Mouse (Mus musculus): ENCODE measurements around the gene Bmp6. TPM values are rescaled to one million over a fixed set of nuclear protein-coding genes. Genes with fewer than 3 reads are reported as not detected.

Gene Bmp6
- polyA plus RNA-seq, 1 experiment from 2014 or later = 1.7 TPM

GRCm38 (mm10) chr13:38450051-38450971, 105.4 kb downstream of the Bmp6 start:
- H3K27ac ChIP-seq = no peak overlapping the region
- no peak overlapping the region for H3K4me3 ChIP-seq
- no peak overlapping the region for H3K4me2 ChIP-seq
- H3K9ac ChIP-seq = no peak overlapping the region
- no peaks in the 10 kb centered on the region for H3K9me3 ChIP-seq (replicated peaks)
- H3K36me3 ChIP-seq (ENCODE audit: poor library complexity, severe bottlenecking) = no peaks in the 10 kb centered on the region
- WGBS = 76% methylated on average over 20 of the region's 20 CpGs
- no peaks in the 10 kb centered on the region for H3K4me1 ChIP-seq
- H3K27me3 ChIP-seq = no peaks in the 10 kb centered on the region
- ATAC-seq = no peak

GRCm38 (mm10) chr13:38451446-38451845, 106.5 kb downstream of the Bmp6 start:
- H3K9me3 ChIP-seq (replicated peaks) = no peaks in the 10 kb centered on the region
- no peaks in the 10 kb centered on the region for H3K27me3 ChIP-seq
- no peak overlapping the region for H3K4me3 ChIP-seq
- H3K27ac ChIP-seq = no peak overlapping the region
- ATAC-seq = no peak
- H3K36me3 ChIP-seq (ENCODE audit: poor library complexity, severe bottlenecking) = no peaks in the 10 kb centered on the region
- H3K4me1 ChIP-seq = no peaks in the 10 kb centered on the region
- H3K9ac ChIP-seq = no peak overlapping the region
- WGBS = 82% methylated on average over 5 of the region's 5 CpGs
- H3K4me2 ChIP-seq = no peak overlapping the region

- H3K27me3 ChIP-seq = no peaks in the 10 kb centered on the region
- H3K9me3 ChIP-seq (replicated peaks) = no peaks in the 10 kb centered on the region
- H3K36me3 ChIP-seq (ENCODE audit: poor library complexity, severe bottlenecking) = no peaks in the 10 kb centered on the region
- no peak for ATAC-seq
- no peak overlapping the region for H3K9ac ChIP-seq
- H3K4me2 ChIP-seq = no peak overlapping the region
- WGBS = 72% methylated on average over 1 of the region's 1 CpGs
- no peak overlapping the region for H3K4me3 ChIP-seq
- H3K4me1 ChIP-seq = no peaks in the 10 kb centered on the region
- H3K27ac ChIP-seq = no peak overlapping the region
These were observed 118.5 kb downstream of the Bmp6 start for GRCm38 (mm10) chr13:38463410-38463809.

- Histone ChIP-seq H3K4me3 (no peak overlapping the region), H3K4me2 (no peak overlapping the region), H3K27me3 (no peaks in the 10 kb centered on the region), H3K27ac (no peak overlapping the region), H3K9me3 (replicated peaks) (no peaks in the 10 kb centered on the region), H3K9ac (no peak overlapping the region), H3K36me3 (ENCODE audit: poor library complexity, severe bottlenecking) (no peaks in the 10 kb centered on the region), H3K4me1 (no peaks in the 10 kb centered on the region)
- no peak for ATAC-seq
- WGBS = 87% methylated on average over 5 of the region's 5 CpGs
These were observed 126.0 kb downstream of the Bmp6 start for GRCm38 (mm10) chr13:38470882-38471281.

- Histone ChIP-seq H3K27me3 (no peaks in the 10 kb centered on the region), H3K4me3 (no peak overlapping the region), H3K4me1 (0 out of 2 replicates have a peak, but pooled peaks cover 3% of the 10 kb centered on the region), H3K27ac (no peak overlapping the region), H3K36me3 (ENCODE audit: poor library complexity, severe bottlenecking) (no peaks in the 10 kb centered on the region), H3K9ac (no peak overlapping the region), H3K4me2 (no peak overlapping the region), H3K9me3 (replicated peaks) (no peaks in the 10 kb centered on the region)
- 93% methylated on average over 4 of the region's 4 CpGs for WGBS
- no peak for ATAC-seq
These were observed 127.7 kb downstream of the Bmp6 start for GRCm38 (mm10) chr13:38472636-38473035.

GRCm38 (mm10) chr13:38473497-38473896, 128.6 kb downstream of the Bmp6 start:
- 92% methylated on average over 6 of the region's 6 CpGs for WGBS
- Histone ChIP-seq H3K4me1 (0 out of 2 replicates have a peak, but pooled peaks cover 3% of the 10 kb centered on the region), H3K4me2 (no peak overlapping the region)

GRCm38 (mm10) chr13:38476936-38477335, 132.0 kb downstream of the Bmp6 start:
- 24% methylated on average over 8 of the region's 8 CpGs for WGBS
- H3K4me1 ChIP-seq = 0 out of 2 replicates have a peak, but pooled peaks cover 3% of the 10 kb centered on the region

More at GRCm38 (mm10) chr13:38473497-38473896, 128.6 kb downstream of the Bmp6 start:
- H3K27ac ChIP-seq = no peak overlapping the region
- H3K9ac ChIP-seq = no peak overlapping the region
- no peaks in the 10 kb centered on the region for H3K27me3 ChIP-seq
- ATAC-seq = no peak
- no peak overlapping the region for H3K4me3 ChIP-seq
- H3K36me3 ChIP-seq (ENCODE audit: poor library complexity, severe bottlenecking) = no peaks in the 10 kb centered on the region
- no peaks in the 10 kb centered on the region for H3K9me3 ChIP-seq (replicated peaks)

GRCm38 (mm10) chr13:38481021-38481420, 136.1 kb downstream of the Bmp6 start:
- WGBS = 91% methylated on average over 7 of the region's 7 CpGs
- H3K27ac ChIP-seq = no peak overlapping the region
- H3K9me3 ChIP-seq (replicated peaks) = no peaks in the 10 kb centered on the region
- no peak overlapping the region for H3K4me3 ChIP-seq
- H3K36me3 ChIP-seq (ENCODE audit: poor library complexity, severe bottlenecking) = no peaks in the 10 kb centered on the region
- H3K4me1 ChIP-seq = 0 out of 2 replicates have a peak, but pooled peaks cover 3% of the 10 kb centered on the region
- no peak overlapping the region for H3K9ac ChIP-seq
- H3K27me3 ChIP-seq = no peaks in the 10 kb centered on the region
- ATAC-seq = no peak
- H3K4me2 ChIP-seq = no peak overlapping the region

More at GRCm38 (mm10) chr13:38476936-38477335, 132.0 kb downstream of the Bmp6 start:
- Histone ChIP-seq H3K9me3 (replicated peaks) (no peaks in the 10 kb centered on the region), H3K36me3 (ENCODE audit: poor library complexity, severe bottlenecking) (no peaks in the 10 kb centered on the region), H3K4me2 (no peak overlapping the region), H3K27me3 (no peaks in the 10 kb centered on the region), H3K9ac (no peak overlapping the region), H3K4me3 (no peak overlapping the region), H3K27ac (no peak overlapping the region)
- ATAC-seq = no peak

- ATAC-seq = no peak
- Histone ChIP-seq H3K9me3 (replicated peaks) (no peaks in the 10 kb centered on the region), H3K36me3 (ENCODE audit: poor library complexity, severe bottlenecking) (no peaks in the 10 kb centered on the region), H3K4me3 (no peak overlapping the region), H3K27ac (no peak overlapping the region), H3K9ac (no peak overlapping the region), H3K4me1 (0 out of 2 replicates have a peak, but pooled peaks cover 5% of the 10 kb centered on the region), H3K4me2 (no peak overlapping the region), H3K27me3 (no peaks in the 10 kb centered on the region)
- WGBS = 89% methylated on average over 5 of the region's 5 CpGs
These were observed 139.8 kb downstream of the Bmp6 start for GRCm38 (mm10) chr13:38484701-38485100.

- H3K4me3 ChIP-seq = no peak overlapping the region
- H3K4me2 ChIP-seq = no peak overlapping the region
- H3K36me3 ChIP-seq (ENCODE audit: poor library complexity, severe bottlenecking) = no peaks in the 10 kb centered on the region
- H3K27me3 ChIP-seq = no peaks in the 10 kb centered on the region
- H3K9ac ChIP-seq = no peak overlapping the region
- WGBS = 88% methylated on average over 6 of the region's 6 CpGs
- ATAC-seq = no peak
- H3K4me1 ChIP-seq = 0 out of 2 replicates have a peak, but pooled peaks cover 5% of the 10 kb centered on the region
- no peaks in the 10 kb centered on the region for H3K9me3 ChIP-seq (replicated peaks)
- no peak overlapping the region for H3K27ac ChIP-seq
These were observed 141.9 kb downstream of the Bmp6 start for GRCm38 (mm10) chr13:38486767-38487166.

- 67% methylated on average over 3 of the region's 3 CpGs for WGBS
- Histone ChIP-seq H3K4me1 (no peaks in the 10 kb centered on the region), H3K27me3 (no peaks in the 10 kb centered on the region), H3K36me3 (ENCODE audit: poor library complexity, severe bottlenecking) (peaks cover 26% of the 10 kb centered on the region), H3K9me3 (replicated peaks) (no peaks in the 10 kb centered on the region), H3K9ac (no peak overlapping the region), H3K27ac (no peak overlapping the region), H3K4me2 (no peak overlapping the region), H3K4me3 (no peak overlapping the region)
- ATAC-seq = no peak
These were observed 151.8 kb downstream of the Bmp6 start for GRCm38 (mm10) chr13:38496715-38497114.

- no peak overlapping the region for H3K4me2 ChIP-seq
- peaks cover 68% of the 10 kb centered on the region for H3K36me3 ChIP-seq (ENCODE audit: poor library complexity, severe bottlenecking)
- no peak for ATAC-seq
- no peaks in the 10 kb centered on the region for H3K4me1 ChIP-seq
- H3K9ac ChIP-seq = no peak overlapping the region
- H3K27me3 ChIP-seq = no peaks in the 10 kb centered on the region
- 93% methylated on average over 12 of the region's 12 CpGs for WGBS
- no peak overlapping the region for H3K4me3 ChIP-seq
- no peak overlapping the region for H3K27ac ChIP-seq
- no peaks in the 10 kb centered on the region for H3K9me3 ChIP-seq (replicated peaks)
These were observed 156.4 kb downstream of the Bmp6 start for GRCm38 (mm10) chr13:38501314-38501713.

All from forebrain, embryonic 13.5 days (tissue).